Mouse (Mus musculus) stomach, adult 2 months (tissue): ENCODE measurements around the gene Olfr472. TPM values are rescaled to one million over a fixed set of nuclear protein-coding genes. Genes with fewer than 3 reads are reported as not detected.

ENCODE experiments used
- polyA plus RNA-seq: library from polyadenylated mRNA; depleted of rRNA; stranded (reverse); fragments of >200 nt; gene quantifications from 2 replicates; pipeline ENCODE4 v1.2.3, GENCODE M21; 2012; rRNA removed

The Olfr472 gene
- not detected in 2 replicates for polyA plus RNA-seq

DNA sequence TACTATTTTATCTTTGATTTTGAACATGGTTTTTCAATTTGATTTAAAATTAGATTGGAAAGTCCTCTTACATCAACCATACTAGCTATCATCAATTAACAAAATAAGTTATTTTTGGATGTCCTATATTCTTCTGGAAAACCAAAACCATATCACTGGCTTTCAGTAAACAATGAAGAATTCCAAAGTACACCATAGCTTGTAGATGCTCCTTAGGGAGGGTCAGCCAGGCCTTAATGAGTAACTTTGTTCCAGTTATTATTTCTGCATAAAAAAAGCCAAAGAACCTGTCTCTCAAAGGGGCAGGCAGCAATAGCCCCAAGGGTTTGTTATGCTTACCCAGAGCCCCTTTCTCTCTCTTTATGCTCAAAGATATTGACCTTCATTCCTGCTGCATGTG lies at the start of gene Olfr472:
Gene Olfr472, plus strand, starts transcription at position 301 of the 400 bp plus-strand sequence.

DNA sequence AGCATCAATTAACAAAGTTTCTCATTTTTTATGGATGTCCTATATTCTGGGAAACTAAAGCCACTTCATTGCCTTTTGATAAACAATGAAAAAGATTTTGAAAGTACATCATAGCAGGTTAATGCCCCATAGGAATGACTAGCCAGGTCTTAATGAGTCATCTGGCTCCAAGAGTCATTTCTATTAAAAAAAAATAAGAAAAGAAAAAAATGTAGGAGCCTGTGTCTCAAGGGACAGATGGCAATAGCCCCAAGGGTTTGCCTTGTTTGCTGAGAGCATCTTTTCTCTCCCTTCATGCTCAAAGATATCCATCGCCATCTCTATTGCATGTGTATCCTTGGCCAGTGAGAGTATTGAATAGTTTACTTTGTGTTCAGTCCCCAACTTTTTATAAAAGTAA lies 32.4 kb downstream of the Olfr472 start, which contains the start of gene Olfr473:
Gene Olfr473, plus strand, starts transcription at position 301 of the 400 bp plus-strand sequence.

DNA sequence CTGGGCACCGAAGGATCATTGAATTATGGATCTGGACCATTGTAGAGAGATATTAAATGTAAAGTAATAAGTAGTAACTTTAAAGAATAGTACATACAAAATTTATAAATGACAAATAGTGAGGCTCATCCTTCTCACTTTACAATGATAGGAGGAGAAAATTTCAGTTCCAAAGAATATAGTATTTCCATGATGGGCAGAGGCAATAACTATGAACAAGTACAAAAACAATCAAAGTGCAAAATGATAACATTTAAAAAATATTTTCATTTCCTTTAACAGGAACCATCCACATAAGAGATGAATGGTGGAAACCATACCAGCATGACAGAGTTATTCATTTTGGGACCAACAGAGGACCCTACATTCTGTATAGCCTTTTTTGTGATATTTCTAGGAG lies 56.6 kb downstream of the Olfr472 start, which contains the start of gene Olfr474:
Gene Olfr474, plus strand, starts transcription at position 301 of the 400 bp plus-strand sequence.

Other genes with a start within 250 kb of the Olfr472 start
- gene Cyb5r2, start 139.9 kb upstream of the Olfr472 start, polyA plus RNA-seq: 0.03 TPM in 1 of 2 replicates, not detected in the other
- gene Ovch2, start 96.7 kb upstream of the Olfr472 start, polyA plus RNA-seq: 0.12 TPM in 1 of 2 replicates, not detected in the other
- gene Olfr467, start 85.6 kb upstream of the Olfr472 start, polyA plus RNA-seq: not detected in 2 replicates
- gene Olfr469, start 72.4 kb upstream of the Olfr472 start, polyA plus RNA-seq: not detected in 2 replicates
- not detected in 2 replicates for gene Olfr470, start 50.4 kb upstream of the Olfr472 start, polyA plus RNA-seq
- not detected in 2 replicates for gene Olfr473, start 32.5 kb downstream of the Olfr472 start, polyA plus RNA-seq
- not detected in 2 replicates for gene Olfr474, start 56.7 kb downstream of the Olfr472 start, polyA plus RNA-seq
- not detected in 2 replicates for gene Olfr476, start 66.9 kb downstream of the Olfr472 start, polyA plus RNA-seq
- not detected in 2 replicates for gene Olfr477, start 88.8 kb downstream of the Olfr472 start, polyA plus RNA-seq
- not detected in 2 replicates for gene Olfr478, start 136.1 kb downstream of the Olfr472 start, polyA plus RNA-seq
- gene Olfr479, start 152.8 kb downstream of the Olfr472 start, polyA plus RNA-seq: not detected in 2 replicates
- not detected in 2 replicates for gene Olfr480, start 169.4 kb downstream of the Olfr472 start, polyA plus RNA-seq
- gene Olfr481, start 182.0 kb downstream of the Olfr472 start, polyA plus RNA-seq: not detected in 2 replicates
- not detected in 2 replicates for gene Olfr482, start 199.7 kb downstream of the Olfr472 start, polyA plus RNA-seq
- gene Olfr483, start 202.9 kb downstream of the Olfr472 start, polyA plus RNA-seq: not detected in 2 replicates
- gene Olfr484, start 229.5 kb downstream of the Olfr472 start, polyA plus RNA-seq: not detected in 2 replicates